Comparison of ENCODE assay signal across 11 mouse cellular contexts in genomic region chr7:43668582-43668981, GRCm38 (mm10). TPM values are rescaled to one million over a fixed set of nuclear protein-coding genes. Genes with fewer than 3 reads are reported as not detected.
A peak's percentile ranks its signal among the peaks of the same experiment; 100 is the strongest.
DNase-seq lines count a peak whose midpoint lies in the region; ATAC-seq and TF ChIP-seq lines count a peak whose summit lies in the region.
"Had no signal": no experiment of that assay in that cellular context is flagged by ENCODE, and none has a peak within 500 bp of the region (broad histone marks: within the 10 kb centered on the region; RNA-seq: fewer than 3 reads in every experiment).

No protein-coding gene starts in this region.

- no peaks in the 10 kb centered on the region for H3K9me3 ChIP-seq in stomach, postnatal 0 days (ENCODE audit: control insufficient read depth, low read length)

- TF ChIP-seq CTCF in lung, adult 2 months (IDR thresholded peaks at IDR 0.05; ENCODE audit: insufficient read depth, low read length): 0 out of 2 replicates have a peak, but pooled peaks have one; percentile 13
- peak; percentile 56 for TF ChIP-seq CTCF in stomach, postnatal 0 days (IDR thresholded peaks at IDR 0.05; ENCODE audit: low read depth)

- no peak for TF ChIP-seq EP300 in stomach, postnatal 0 days (optimal IDR thresholded peaks at IDR 0.05)

- H3K27ac ChIP-seq in stomach, postnatal 0 days (replicated peaks): no peak overlapping the region

- H3K4me2 ChIP-seq in stomach, postnatal 0 days (replicated peaks; ENCODE audit: low read depth): no peak overlapping the region

- no peak overlapping the region for H3K9ac ChIP-seq in stomach, postnatal 0 days (ENCODE audit: low read length)

- ATAC-seq in stomach, postnatal 0 days (ENCODE audit: low FRiP score, low TSS enrichment): no peak
- ATAC-seq in megakaryocyte, adult 5-6 weeks (ENCODE audit: poor library complexity, severe bottlenecking): no peak

- no peak overlapping the region for H3K4me3 ChIP-seq in lung, adult 2 months (replicated peaks; ENCODE audit: extremely low read depth, low read depth, low read length)
- H3K4me3 ChIP-seq in stomach, postnatal 0 days (ENCODE audit: low read depth, low read length): no peak overlapping the region

- WGBS in lung, adult 2 months: 19% methylated on average over 3 of the region's 3 CpGs
- WGBS in stomach, postnatal 0 days: 17% methylated on average over 3 of the region's 3 CpGs

- no peaks in the 10 kb centered on the region; the same call in 1 of the 2 replicates for H3K27me3 ChIP-seq in stomach, postnatal 0 days (ENCODE audit: control insufficient read depth, insufficient read depth, low read length)

- H3K4me1 ChIP-seq in lung, adult 2 months (ENCODE audit: control insufficient read depth, insufficient read depth, low read length): peaks cover 5% of the 10 kb centered on the region; the same call in 1 of the 2 replicates
- H3K4me1 ChIP-seq in stomach, postnatal 0 days (replicated peaks; ENCODE audit: control insufficient read depth, insufficient read depth): 0 out of 2 replicates have a peak, but pooled peaks cover 6% of the 10 kb centered on the region

- peak; percentile 26 for DNase-seq in adrenal gland, postnatal 25 days
- no peak for DNase-seq in adrenal gland, postnatal 4 days (ENCODE audit: low spot score in 2 of 2)
- DNase-seq in lung, adult 2 months: no peak
- no peak for DNase-seq in lung, postnatal 14 days
- peak; percentile 31 for DNase-seq in embryo, embryonic 10 days (ENCODE audit: low spot score)
- no peak for DNase-seq in stomach, postnatal 0 days (ENCODE audit: low spot score)
- no peak for DNase-seq in testis, postnatal 10 days (ENCODE audit: low spot score)
- DNase-seq: cerebellum, postnatal 25 days had no signal

- TF ChIP-seq POLR2A in lung, adult 2 months (IDR thresholded peaks at IDR 0.05; ENCODE audit: borderline replicate concordance, extremely low read depth, low read depth, low read length): no peak

- H3K36me3 ChIP-seq in stomach, postnatal 0 days (ENCODE audit: control insufficient read depth, insufficient read depth, low read length): no peaks in the 10 kb centered on the region

RNA-seq across cellular contexts. Expression of gene Ctu1, which starts 3.2 kb away (rescaled TPM):
- total RNA-seq in adrenal gland, postnatal 25 days (2021): 11.1 and 13.4 TPM in 2 replicates
- total RNA-seq in adrenal gland, postnatal 4 days (2021): 10 to 100 TPM; 12.0 to 12.6 TPM
- 9.8 and 11.5 TPM in 2 replicates for polyA plus RNA-seq in lung, adult 2 months (2012; rRNA removed)
- polyA plus RNA-seq in stomach, postnatal 0 days (2015; fragmentation: Nextera tagmentation; extraction: Ambion mirVana): 8.5 and 9.0 TPM in 2 replicates
- total RNA-seq in megakaryocyte, adult 5-6 weeks (2015): 4.7 and 5.3 TPM in 2 replicates
- total RNA-seq in megakaryocyte, adult 5-6 weeks (2017): 3.7 and 3.9 TPM in 2 replicates

RNA-seq across cellular contexts. Expression of gene Siglece, which starts 8.6 kb away (rescaled TPM):
- total RNA-seq in adrenal gland, postnatal 25 days (2021): 1.9 and 2.1 TPM in 2 replicates
- total RNA-seq in adrenal gland, postnatal 4 days (2021): 1 to 10 TPM; 2.1 to 2.2 TPM
- 4.8 and 7.0 TPM in 2 replicates for polyA plus RNA-seq in lung, adult 2 months (2012; rRNA removed)
- 0.87 and 1.3 TPM in 2 replicates for polyA plus RNA-seq in stomach, postnatal 0 days (2015; fragmentation: Nextera tagmentation; extraction: Ambion mirVana)
- 41.6 and 46.2 TPM in 2 replicates for total RNA-seq in megakaryocyte, adult 5-6 weeks (2015)
- total RNA-seq in megakaryocyte, adult 5-6 weeks (2017): 22.1 and 29.7 TPM in 2 replicates
- total RNA-seq: ES-E14 had no signal

RNA-seq across cellular contexts. Expression of gene Klk14, which starts 21.6 kb away (rescaled TPM):
- not detected in 2 replicates for total RNA-seq in adrenal gland, postnatal 25 days (2021)
- under 1 TPM in 1 of 2 experiments, not detected in 1; 0.31 TPM for total RNA-seq in adrenal gland, postnatal 4 days (2021)
- polyA plus RNA-seq in lung, adult 2 months (2012; rRNA removed): 2.2 and 56.2 TPM in 2 replicates
- 4.5 and 5.8 TPM in 2 replicates for polyA plus RNA-seq in stomach, postnatal 0 days (2015; fragmentation: Nextera tagmentation; extraction: Ambion mirVana)
- not detected in 2 replicates for total RNA-seq in megakaryocyte, adult 5-6 weeks (2015)
- not detected in 2 replicates for total RNA-seq in megakaryocyte, adult 5-6 weeks (2017)
- polyA plus RNA-seq: gonadal fat pad, adult 2 months had no signal

RNA-seq across cellular contexts. Expression of gene Ceacam18, which starts 34.1 kb away (rescaled TPM):
- not detected in 2 replicates for total RNA-seq in adrenal gland, postnatal 25 days (2021)
- under 1 TPM in 1 of 2 experiments, not detected in 1; 0.14 TPM for total RNA-seq in adrenal gland, postnatal 4 days (2021)
- not detected in 2 replicates for polyA plus RNA-seq in lung, adult 2 months (2012; rRNA removed)
- 0.07 TPM in 1 of 2 replicates, not detected in the other for polyA plus RNA-seq in stomach, postnatal 0 days (2015; fragmentation: Nextera tagmentation; extraction: Ambion mirVana)
- total RNA-seq in megakaryocyte, adult 5-6 weeks (2015): not detected in 2 replicates
- not detected in 2 replicates for total RNA-seq in megakaryocyte, adult 5-6 weeks (2017)
- total RNA-seq: ES-E14 had no signal
- polyA plus RNA-seq: gonadal fat pad, adult 2 months had no signal

RNA-seq across cellular contexts. Expression of gene Klk13, which starts 43.8 kb away (rescaled TPM):
- total RNA-seq in adrenal gland, postnatal 25 days (2021): not detected in 2 replicates
- not detected for total RNA-seq in adrenal gland, postnatal 4 days (2021)
- polyA plus RNA-seq in lung, adult 2 months (2012; rRNA removed): 8.4 and 35.6 TPM in 2 replicates
- polyA plus RNA-seq in stomach, postnatal 0 days (2015; fragmentation: Nextera tagmentation; extraction: Ambion mirVana): 84.7 and 93.8 TPM in 2 replicates
- not detected in 2 replicates for total RNA-seq in megakaryocyte, adult 5-6 weeks (2015)
- total RNA-seq in megakaryocyte, adult 5-6 weeks (2017): not detected in 2 replicates

Comparison
In these comparisons a context has a peak if more than half of its experiments do, and no peak if none do; other contexts are left out.
1. DNase-seq: peak in adrenal gland, postnatal 25 days (single experiment) and embryo, embryonic 10 days (single experiment); none in adrenal gland, postnatal 4 days (0 of 2), lung, adult 2 months (single experiment), lung, postnatal 14 days (single experiment), stomach, postnatal 0 days (single experiment) and testis, postnatal 10 days (single experiment).